Mouse (Mus musculus) midbrain, embryonic 15.5 days (tissue): ENCODE results near the gene Htr6. TPM values are rescaled to one million over a fixed set of nuclear protein-coding genes. Genes with fewer than 3 reads are reported as not detected.

Source experiments
- ATAC-seq: fragments of 200-750 bp; cut with Nextera tagmentation; replicated peaks from 2 replicates; pipeline ENCODE4 v1.8.0; 2017; ENCODE audit warnings: moderate TSS enrichment
- H3K27ac ChIP-seq: fragments of 300-500 bp; sonication (generic); 2 replicates; pipeline ENCODE4 v1.5.1; 2015; ENCODE audit warnings: mild to moderate bottlenecking, inconsistent platforms
- H3K27me3 ChIP-seq: fragments of 300-500 bp; sonication (generic); replicated peaks from 2 replicates; pipeline ENCODE4 v1.6.1; 2015; ENCODE audit warnings: inconsistent platforms
- H3K36me3 ChIP-seq: fragments of 300-500 bp; sonication (generic); replicated peaks from 2 replicates; pipeline ENCODE4 v1.6.1; 2015; ENCODE audit warnings: inconsistent platforms
- H3K4me1 ChIP-seq: fragments of 300-500 bp; sonication (generic); 2 replicates; pipeline ENCODE4 v1.6.1; 2015; ENCODE audit warnings: inconsistent platforms
- H3K4me2 ChIP-seq: fragments of 300-500 bp; sonication (generic); 2 replicates; pipeline ENCODE4 v1.6.1; 2015; ENCODE audit warnings: inconsistent platforms, mild to moderate bottlenecking, moderate library complexity
- H3K4me3 ChIP-seq: fragments of 300-500 bp; sonication (generic); 2 replicates; pipeline ENCODE4 v1.5.1; 2015; ENCODE audit warnings: mild to moderate bottlenecking, inconsistent platforms
- H3K9ac ChIP-seq: fragments of 300-500 bp; sonication (generic); 2 replicates; pipeline ENCODE4 v1.6.1; 2015; ENCODE audit warnings: mild to moderate bottlenecking, inconsistent platforms
- H3K9me3 ChIP-seq: fragments of 300-500 bp; sonication (generic); 2 replicates; pipeline ENCODE4 v1.6.1; 2016; ENCODE audit warnings: inconsistent platforms
- WGBS: fragments of 180-500 bp; shearing (Covaris S2); methylation state at CpG from one replicate; pipeline ENCODE4 v1.1.7; 2015; ENCODE audit warnings: mixed read lengths; 5-methylcytosine and 5-hydroxymethylcytosine counted together
- polyA plus RNA-seq: library from polyadenylated mRNA; unstranded; fragments of >200 nt; fragmentation: Nextera tagmentation; extraction: Ambion mirVana; gene quantifications from 2 replicates; pipeline ENCODE4 v1.2.1, GENCODE M21; 2015

Gene Htr6
- polyA plus RNA-seq, 1 experiment from 2014 or later: 0.50 TPM

DNA sequence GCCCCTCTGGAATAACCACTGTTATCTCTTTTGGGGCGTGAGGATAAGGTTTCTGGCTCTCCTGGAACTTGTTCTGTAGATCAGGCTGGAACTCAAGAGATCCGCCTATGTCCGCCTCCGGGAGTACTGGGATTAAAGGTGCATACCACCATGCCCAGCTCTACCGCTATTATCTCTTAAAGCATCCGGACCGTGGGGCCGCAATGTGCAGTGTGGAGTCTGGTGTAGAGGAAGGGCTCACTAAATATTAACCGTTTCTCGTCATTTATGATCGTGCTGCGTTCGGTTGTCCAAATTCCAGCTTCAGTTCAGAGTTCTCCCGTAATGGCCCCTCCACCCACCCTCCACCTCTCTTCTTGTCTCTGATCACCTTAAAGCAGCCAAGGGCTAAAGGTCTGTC is 57.0 kb downstream of the Htr6 start:
- H3K4me2 ChIP-seq: no peak overlapping the region

DNA sequence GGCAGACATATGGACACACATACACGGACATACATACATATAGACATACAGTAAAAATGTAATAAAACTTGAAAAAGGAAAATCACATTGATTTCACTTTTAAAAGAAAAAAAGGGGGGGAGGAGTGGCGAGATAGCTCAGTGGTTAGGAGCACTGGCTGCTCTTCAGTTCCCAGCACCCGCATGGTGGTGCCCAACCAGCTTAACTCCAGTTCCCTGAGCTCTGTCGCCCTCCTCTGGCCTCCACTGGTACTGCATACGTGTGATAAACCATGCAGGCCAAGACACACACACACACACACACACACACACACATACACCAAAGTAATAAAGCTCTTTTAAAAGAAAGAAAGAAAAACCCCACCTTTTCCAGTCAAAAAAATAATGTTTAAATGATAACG is 60.6 kb downstream of the Htr6 start:
- ATAC-seq: no peak
- Histone ChIP-seq H3K27ac (no peak overlapping the region), H3K27me3 (no peaks in the 10 kb centered on the region), H3K36me3 (no peaks in the 10 kb centered on the region), H3K9ac (no peak overlapping the region), H3K4me3 (no peak overlapping the region), H3K4me1 (0 out of 2 replicates have a peak, but pooled peaks cover 3% of the 10 kb centered on the region), H3K9me3 (no peaks in the 10 kb centered on the region; the same call in 1 of the 2 replicates), H3K4me2 (no peak overlapping the region)
- 76% methylated on average over 6 of the region's 6 CpGs for WGBS

More for the DNA sequence above, 57.0 kb downstream of the Htr6 start:
- 0 out of 2 replicates have a peak, but pooled peaks cover 3% of the 10 kb centered on the region for H3K4me1 ChIP-seq
- no peaks in the 10 kb centered on the region; the same call in 1 of the 2 replicates for H3K9me3 ChIP-seq
- H3K27me3 ChIP-seq: no peaks in the 10 kb centered on the region
- no peak overlapping the region for H3K27ac ChIP-seq
- no peak overlapping the region for H3K9ac ChIP-seq
- H3K4me3 ChIP-seq: no peak overlapping the region
- 89% methylated on average over 14 of the region's 14 CpGs for WGBS
- H3K36me3 ChIP-seq: no peaks in the 10 kb centered on the region
- ATAC-seq: no peak

DNA sequence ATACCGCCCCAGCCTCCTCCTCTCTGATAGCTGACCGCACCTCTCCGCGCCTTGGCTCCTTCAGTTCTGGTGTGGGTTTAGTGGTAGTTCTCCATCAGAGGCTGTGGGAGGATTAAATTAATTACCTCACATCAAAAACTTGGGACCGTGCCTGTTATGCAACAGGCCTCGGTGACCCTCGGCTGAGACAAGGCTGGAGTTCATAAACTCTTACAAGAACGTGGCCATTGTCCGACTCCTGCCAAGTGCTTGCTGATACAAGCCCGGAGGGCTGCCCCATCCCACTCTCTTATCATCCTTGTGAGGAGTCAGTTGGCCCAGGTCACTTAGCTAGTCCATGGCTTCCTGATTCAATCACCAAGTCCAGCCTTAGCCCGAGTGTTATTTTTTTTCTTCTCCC is 62.1 kb downstream of the Htr6 start:
- no peak for ATAC-seq
- H3K4me1 ChIP-seq: no peaks in the 10 kb centered on the region

DNA sequence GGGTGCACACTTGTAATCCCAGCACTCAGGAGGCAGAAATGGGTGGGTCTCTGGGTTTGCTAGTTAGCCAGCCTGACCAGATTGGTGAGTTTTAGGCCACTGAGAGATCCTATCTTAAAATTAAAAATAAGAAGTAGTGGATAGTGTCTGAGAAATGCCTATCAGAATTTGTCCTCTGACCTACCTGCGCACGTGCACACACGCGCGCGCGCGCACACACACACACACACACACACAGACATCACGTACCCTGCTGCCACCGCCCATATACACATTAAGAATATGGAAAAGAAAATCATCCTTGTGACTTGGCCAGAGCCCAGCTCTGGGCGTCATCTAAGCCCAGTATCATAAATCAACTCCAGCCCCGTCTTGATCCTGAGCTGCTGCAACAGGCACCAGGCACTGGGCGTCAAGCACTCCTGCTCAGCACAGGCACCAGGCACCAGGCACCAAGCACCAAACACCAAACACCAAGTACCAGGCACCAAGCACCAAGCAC is 64.1 kb downstream of the Htr6 start:
- Histone ChIP-seq H3K36me3 (no peaks in the 10 kb centered on the region), H3K9ac (no peak overlapping the region), H3K27ac (no peak overlapping the region), H3K4me3 (no peak overlapping the region), H3K4me2 (no peak overlapping the region), H3K4me1 (no peaks in the 10 kb centered on the region), H3K9me3 (no peaks in the 10 kb centered on the region; the same call in 1 of the 2 replicates), H3K27me3 (no peaks in the 10 kb centered on the region)
- no peak for ATAC-seq
- WGBS: 96% methylated on average over 13 of the region's 13 CpGs

More for the DNA sequence above, 62.1 kb downstream of the Htr6 start:
- no peak overlapping the region for H3K27ac ChIP-seq
- H3K4me3 ChIP-seq: no peak overlapping the region
- no peak overlapping the region for H3K9ac ChIP-seq
- no peaks in the 10 kb centered on the region for H3K36me3 ChIP-seq
- no peaks in the 10 kb centered on the region for H3K27me3 ChIP-seq
- 92% methylated on average over 11 of the region's 11 CpGs for WGBS
- H3K4me2 ChIP-seq: no peak overlapping the region
- no peaks in the 10 kb centered on the region; the same call in 1 of the 2 replicates for H3K9me3 ChIP-seq

Other genes with a start within 250 kb of the Htr6 start
- 0.46 and 0.75 TPM in 2 replicates for gene Pla2g5, start 212.1 kb downstream of the Htr6 start, polyA plus RNA-seq
- gene Gm13030, start 201.6 kb downstream of the Htr6 start, polyA plus RNA-seq: not detected in 2 replicates
- not detected in 2 replicates for gene Pla2g2e, start 197.6 kb downstream of the Htr6 start, polyA plus RNA-seq
- gene Otud3, start 161.6 kb downstream of the Htr6 start, polyA plus RNA-seq: 2.4 and 2.8 TPM in 2 replicates
- 0.58 TPM in 1 of 2 replicates, not detected in the other for gene Rnf186, start 108.5 kb downstream of the Htr6 start, polyA plus RNA-seq
- 0.64 and 0.75 TPM in 2 replicates for gene Tmco4, start 102.7 kb downstream of the Htr6 start, polyA plus RNA-seq
- 42.3 and 50.7 TPM in 2 replicates for gene Nbl1, start 17.4 kb upstream of the Htr6 start, polyA plus RNA-seq
- 323 and 328 TPM in 2 replicates for gene Minos1, start 55.5 kb upstream of the Htr6 start, polyA plus RNA-seq
- 330 and 331 TPM in 2 replicates for gene Capzb, start 117.3 kb upstream of the Htr6 start, polyA plus RNA-seq
- 16.3 TPM in 2 replicates for gene Pqlc2, start 235.1 kb upstream of the Htr6 start, polyA plus RNA-seq
- gene Akr7a5, start 235.2 kb upstream of the Htr6 start, polyA plus RNA-seq: 68.5 and 72.1 TPM in 2 replicates